Mouse (Mus musculus): ENCODE measurements around the gene Ablim1. TPM values are rescaled to one million over a fixed set of nuclear protein-coding genes. Genes with fewer than 3 reads are reported as not detected.

The Ablim1 gene
- total RNA-seq, 2 experiments from 2014 or later: 83.6 to 94.5 TPM

Other genes with a start within 250 kb of the Ablim1 start
- 10 to 100 TPM; 20.4 to 23.5 TPM for gene Fam160b1, start 45.8 kb upstream of the Ablim1 start, total RNA-seq (2021)
- gene Trub1, start 138.0 kb upstream of the Ablim1 start, total RNA-seq (2021): 10 to 100 TPM; 16.3 to 18.1 TPM

Data from adrenal gland, postnatal 10 days (tissue).